Mouse (Mus musculus) naive thymus-derived CD4-positive, alpha-beta T cell, adult 2 months (primary cell): Measurements from ENCODE around the gene Fgf18.

Experiments used
- DNase-seq: peaks from one replicate; pipeline ENCODE4 v3.0.0-alpha.2; 2011; ENCODE audit warnings: low read depth

Fgf18 gene

GRCm38 (mm10) chr11:33115796-33116195 is 31.4 kb downstream of the Fgf18 start:
- no peak for DNase-seq

GRCm38 (mm10) chr11:33112407-33112806 is 34.8 kb downstream of the Fgf18 start:
- DNase-seq = no peak

- DNase-seq = no peak
Measured at GRCm38 (mm10) chr11:33110111-33110510, 37.1 kb downstream of the Fgf18 start.

GRCm38 (mm10) chr11:33107540-33107939 is 39.7 kb downstream of the Fgf18 start:
- no peak for DNase-seq

GRCm38 (mm10) chr11:33104911-33105316 is 42.3 kb downstream of the Fgf18 start:
- DNase-seq = no peak

GRCm38 (mm10) chr11:33103291-33103943 is 43.8 kb downstream of the Fgf18 start:
- no peak for DNase-seq

- no peak for DNase-seq
Measured at GRCm38 (mm10) chr11:33100027-33100507, 47.1 kb downstream of the Fgf18 start.

GRCm38 (mm10) chr11:33099425-33099824 is 47.8 kb downstream of the Fgf18 start:
- no peak for DNase-seq

GRCm38 (mm10) chr11:33098446-33098845 is 48.8 kb downstream of the Fgf18 start:
- DNase-seq = no peak

- peak; percentile 54 for DNase-seq
Measured at GRCm38 (mm10) chr11:33097855-33098254, 49.3 kb downstream of the Fgf18 start.

- DNase-seq = no peak
Measured at GRCm38 (mm10) chr11:33089856-33090255, 57.3 kb downstream of the Fgf18 start.

- no peak for DNase-seq
Measured at GRCm38 (mm10) chr11:33088181-33088580, 59.0 kb downstream of the Fgf18 start.

GRCm38 (mm10) chr11:33086046-33086445 is 61.2 kb downstream of the Fgf18 start:
- no peak for DNase-seq

- DNase-seq = no peak
Measured at GRCm38 (mm10) chr11:33085514-33085913, 61.7 kb downstream of the Fgf18 start.

GRCm38 (mm10) chr11:33085054-33085453 is 62.1 kb downstream of the Fgf18 start:
- no peak for DNase-seq

GRCm38 (mm10) chr11:33084041-33084440 is 63.2 kb downstream of the Fgf18 start:
- no peak for DNase-seq

- no peak for DNase-seq
Measured at GRCm38 (mm10) chr11:33081175-33081574, 66.0 kb downstream of the Fgf18 start.

GRCm38 (mm10) chr11:33080046-33080808 is 67.0 kb downstream of the Fgf18 start:
- DNase-seq = no peak

GRCm38 (mm10) chr11:33079424-33079823 is 67.8 kb downstream of the Fgf18 start:
- DNase-seq = no peak

GRCm38 (mm10) chr11:33078036-33078435 is 69.2 kb downstream of the Fgf18 start:
- no peak for DNase-seq

- no peak for DNase-seq
Measured at GRCm38 (mm10) chr11:33075293-33075692, 71.9 kb downstream of the Fgf18 start.

GRCm38 (mm10) chr11:33074541-33074940 is 72.7 kb downstream of the Fgf18 start:
- DNase-seq = no peak

- DNase-seq = no peak
Measured at GRCm38 (mm10) chr11:33071358-33071922, 75.8 kb downstream of the Fgf18 start.
